Mouse (Mus musculus) CH12.LX (cell line): ENCODE data around the gene Slc9b1.

Experiments used
- CTCF ChIP-seq, 2 experiments: IDR thresholded peaks in 1 of 2; conservative IDR thresholded peaks in 1 of 2; 2 replicates each; pipeline ENCODE4 v1.5.1; 2011 to 2012; ENCODE audit warnings: low read depth in 2 of 2, low read length in 2 of 2, improper control_type of control experiment in 1 of 2, inconsistent platforms in 1 of 2, mild to moderate bottlenecking in 1 of 2, moderate library complexity in 1 of 2
- NELFE ChIP-seq: IDR thresholded peaks from 2 replicates; pipeline ENCODE4 v1.6.1; 2011; ENCODE audit warnings: low read depth, low read length, improper control_type of control experiment
- NRF1 ChIP-seq: IDR thresholded peaks from 2 replicates; pipeline ENCODE4 v1.6.1; 2014; ENCODE audit warnings: low read depth, mild to moderate bottlenecking, inconsistent platforms, low read length, improper control_type of control experiment, moderate library complexity
- ZKSCAN1 ChIP-seq: IDR thresholded peaks from 2 replicates; pipeline ENCODE4 v1.6.1; 2012; ENCODE audit warnings: low read depth, inconsistent platforms, low read length, improper control_type of control experiment, borderline replicate concordance

- TF ChIP-seq NRF1 (no peak), NELFE (no peak), CTCF (conservative IDR thresholded peaks at IDR 0.05 in 1 of 2, IDR thresholded peaks at IDR 0.05 in 1 of 2; ENCODE audit: low read depth in 2 of 2, low read length in 2 of 2) (no peak), ZKSCAN1 (no peak)
Measured at GRCm38 (mm10) chr3:135351857-135352256, 4.0 kb downstream of the Slc9b1 start.
